Mouse (Mus musculus) forebrain, embryonic 10.5 days (tissue): ENCODE measurements around the gene Relch. TPM values are rescaled to one million over a fixed set of nuclear protein-coding genes. Genes with fewer than 3 reads are reported as not detected.

Experiments used
- DNase-seq: peaks from one replicate; pipeline ENCODE4 v3.0.0-alpha.2; 2017; ENCODE audit warnings: low spot score; ENCODE audit errors: extremely low spot score
- H3K27ac ChIP-seq: fragments of 300-500 bp; sonication (generic); 2 replicates; pipeline ENCODE4 v1.5.1; 2016; ENCODE audit warnings: mild to moderate bottlenecking
- H3K27me3 ChIP-seq: fragments of 300-500 bp; sonication (generic); 2 replicates; pipeline ENCODE4 v1.6.1; 2016; ENCODE audit warnings: mild to moderate bottlenecking; ENCODE audit not compliant: poor library complexity, severe bottlenecking
- H3K36me3 ChIP-seq: fragments of 300-500 bp; sonication (generic); replicated peaks from 2 replicates; pipeline ENCODE4 v1.6.1; 2016; ENCODE audit warnings: mild to moderate bottlenecking, moderate library complexity
- H3K4me1 ChIP-seq: fragments of 300-500 bp; sonication (generic); 2 replicates; pipeline ENCODE4 v1.6.1; 2016
- H3K4me3 ChIP-seq: fragments of 300-500 bp; sonication (generic); 2 replicates; pipeline ENCODE4 v1.5.1; 2016; ENCODE audit warnings: mild to moderate bottlenecking, moderate library complexity
- H3K9me3 ChIP-seq: fragments of 300-500 bp; sonication (generic); 2 replicates; pipeline ENCODE4 v1.6.1; 2016; ENCODE audit warnings: mild to moderate bottlenecking, moderate library complexity
- WGBS: fragments of 180-500 bp; shearing (Covaris S2); methylation state at CpG from one replicate; pipeline ENCODE4 v1.1.7; 2016; 5-methylcytosine and 5-hydroxymethylcytosine counted together
- polyA plus RNA-seq: library from polyadenylated mRNA; unstranded; fragments of >200 nt; fragmentation: Nextera tagmentation; extraction: Ambion mirVana; gene quantifications from 2 replicates; pipeline ENCODE4 v1.2.1, GENCODE M21; 2016

Relch gene
- polyA plus RNA-seq, 1 experiment from 2014 or later: 22.0 TPM

- no peak for DNase-seq
- peaks cover 11% of the 10 kb centered on the region for H3K4me1 ChIP-seq
- no peak overlapping the region for H3K4me3 ChIP-seq
- H3K9me3 ChIP-seq: no peaks in the 10 kb centered on the region
- no peak overlapping the region for H3K27ac ChIP-seq
- 80% methylated on average over 5 of the region's 5 CpGs for WGBS
- peaks cover 38% of the 10 kb centered on the region for H3K27me3 ChIP-seq
- no peaks in the 10 kb centered on the region for H3K36me3 ChIP-seq
Observed at GRCm38 (mm10) chr1:105784257-105785016, 120.8 kb downstream of the Relch start.

GRCm38 (mm10) chr1:105785146-105785545 is 121.5 kb downstream of the Relch start:
- H3K4me3 ChIP-seq: no peak overlapping the region
- H3K27me3 ChIP-seq: peaks cover 31% of the 10 kb centered on the region
- no peaks in the 10 kb centered on the region for H3K9me3 ChIP-seq
- peaks cover 9% of the 10 kb centered on the region for H3K4me1 ChIP-seq
- H3K36me3 ChIP-seq: no peaks in the 10 kb centered on the region
- no peak for DNase-seq
- 92% methylated on average over 4 of the region's 4 CpGs for WGBS
- no peak overlapping the region for H3K27ac ChIP-seq

GRCm38 (mm10) chr1:105786731-105787357 is 123.2 kb downstream of the Relch start:
- no peak overlapping the region for H3K4me3 ChIP-seq
- WGBS: 80% methylated on average over 6 of the region's 6 CpGs
- no peaks in the 10 kb centered on the region for H3K36me3 ChIP-seq
- H3K27ac ChIP-seq: no peak overlapping the region
- no peaks in the 10 kb centered on the region for H3K4me1 ChIP-seq
- DNase-seq: no peak
- peaks cover 14% of the 10 kb centered on the region for H3K27me3 ChIP-seq
- no peaks in the 10 kb centered on the region for H3K9me3 ChIP-seq

GRCm38 (mm10) chr1:105790103-105790502 is 126.4 kb downstream of the Relch start:
- no peak overlapping the region for H3K4me3 ChIP-seq
- no peaks in the 10 kb centered on the region for H3K9me3 ChIP-seq
- no peaks in the 10 kb centered on the region for H3K36me3 ChIP-seq
- no peaks in the 10 kb centered on the region for H3K27me3 ChIP-seq
- no peaks in the 10 kb centered on the region for H3K4me1 ChIP-seq
- 93% methylated on average over 3 of the region's 3 CpGs for WGBS
- no peak for DNase-seq
- H3K27ac ChIP-seq: no peak overlapping the region

GRCm38 (mm10) chr1:105794670-105795069 is 131.0 kb downstream of the Relch start:
- no peak for DNase-seq

GRCm38 (mm10) chr1:105795705-105796104 is 132.0 kb downstream of the Relch start:
- no peak for DNase-seq
- Histone ChIP-seq H3K27me3 (no peaks in the 10 kb centered on the region), H3K4me3 (no peak overlapping the region), H3K36me3 (no peaks in the 10 kb centered on the region), H3K9me3 (no peaks in the 10 kb centered on the region), H3K4me1 (no peaks in the 10 kb centered on the region), H3K27ac (no peak overlapping the region)
- WGBS: 84% methylated on average over 4 of the region's 4 CpGs

More at GRCm38 (mm10) chr1:105794670-105795069, 131.0 kb downstream of the Relch start:
- Histone ChIP-seq H3K27me3 (no peaks in the 10 kb centered on the region), H3K9me3 (no peaks in the 10 kb centered on the region), H3K36me3 (no peaks in the 10 kb centered on the region), H3K4me3 (no peak overlapping the region), H3K27ac (no peak overlapping the region), H3K4me1 (no peaks in the 10 kb centered on the region)
- 92% methylated on average over 6 of the region's 6 CpGs for WGBS

- Histone ChIP-seq H3K27me3 (no peaks in the 10 kb centered on the region), H3K36me3 (no peaks in the 10 kb centered on the region), H3K9me3 (no peaks in the 10 kb centered on the region), H3K4me1 (no peaks in the 10 kb centered on the region), H3K4me3 (no peak overlapping the region), H3K27ac (no peak overlapping the region)
- WGBS: 90% methylated on average over 6 of the region's 6 CpGs
- DNase-seq: no peak
Observed at GRCm38 (mm10) chr1:105800570-105800969, 136.9 kb downstream of the Relch start.

GRCm38 (mm10) chr1:105801252-105801651 is 137.6 kb downstream of the Relch start:
- H3K9me3 ChIP-seq: no peaks in the 10 kb centered on the region
- H3K27me3 ChIP-seq: no peaks in the 10 kb centered on the region
- H3K4me3 ChIP-seq: no peak overlapping the region
- no peaks in the 10 kb centered on the region for H3K4me1 ChIP-seq
- no peak overlapping the region for H3K27ac ChIP-seq
- no peaks in the 10 kb centered on the region for H3K36me3 ChIP-seq
- DNase-seq: no peak

- H3K4me1 ChIP-seq: no peaks in the 10 kb centered on the region
- H3K36me3 ChIP-seq: no peaks in the 10 kb centered on the region
- 70% methylated on average over 6 of the region's 6 CpGs for WGBS
- no peak overlapping the region for H3K27ac ChIP-seq
- H3K27me3 ChIP-seq: no peaks in the 10 kb centered on the region
- H3K9me3 ChIP-seq: no peaks in the 10 kb centered on the region
- DNase-seq: no peak
- no peak overlapping the region for H3K4me3 ChIP-seq
Observed at GRCm38 (mm10) chr1:105802941-105803340, 139.3 kb downstream of the Relch start.

- no peaks in the 10 kb centered on the region for H3K9me3 ChIP-seq
- no peak overlapping the region for H3K4me3 ChIP-seq
- no peak for DNase-seq
- no peaks in the 10 kb centered on the region for H3K36me3 ChIP-seq
- no peaks in the 10 kb centered on the region for H3K4me1 ChIP-seq
- WGBS: 87% methylated on average over 3 of the region's 3 CpGs
- no peak overlapping the region for H3K27ac ChIP-seq
- H3K27me3 ChIP-seq: no peaks in the 10 kb centered on the region
Observed at GRCm38 (mm10) chr1:105804285-105804684, 140.6 kb downstream of the Relch start.

Other genes starting within 250 kb of the Relch start
- gene Pign, start 184 bp upstream of the Relch start, polyA plus RNA-seq: 11.3 and 13.0 TPM in 2 replicates
- 0.21 and 0.30 TPM in 2 replicates for gene Tnfrsf11a, start 116.9 kb downstream of the Relch start, polyA plus RNA-seq